Mouse (Mus musculus): ENCODE measurements around the gene Atg2b.

DNA sequence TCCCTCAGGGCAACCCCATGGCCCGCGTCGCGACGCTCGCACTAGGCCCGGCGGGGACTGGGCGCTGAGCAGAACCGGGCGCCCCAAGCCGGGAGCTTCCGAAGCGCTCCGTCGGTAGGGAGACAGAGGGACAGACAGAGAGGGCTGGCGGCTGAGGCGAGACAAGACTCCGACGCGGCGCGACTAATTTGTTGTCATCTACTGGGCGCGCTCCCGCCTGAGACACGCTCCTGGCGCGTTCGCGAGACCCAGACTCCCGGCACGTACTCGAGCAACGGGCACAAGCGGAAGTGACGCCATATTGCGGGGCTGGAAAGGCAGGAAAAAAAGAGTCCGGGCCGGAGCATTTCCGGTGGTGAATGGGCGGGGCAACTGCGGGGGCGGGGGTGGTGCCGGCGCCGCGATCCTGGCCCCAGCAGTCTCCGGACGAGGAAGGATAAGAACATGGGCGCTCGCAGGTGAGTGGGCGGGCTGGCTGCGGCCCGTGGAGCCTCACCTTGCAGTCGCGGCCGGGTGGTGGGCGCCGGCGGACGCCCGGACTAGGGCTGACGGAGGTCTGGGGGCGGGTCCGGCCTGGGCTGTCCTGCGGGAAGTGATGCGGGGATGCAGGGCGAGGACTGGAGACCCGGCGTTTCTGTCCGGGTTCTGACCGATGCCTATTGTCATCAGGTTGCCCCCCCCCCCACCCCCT, at the start of gene Atg2b:
- no peak for TF ChIP-seq CTCF (IDR thresholded peaks at IDR 0.05; ENCODE audit: borderline replicate concordance, extremely low read depth, insufficient read depth, insufficient read length)
- peak; percentile 60; the same call in 1 of the 2 replicates for TF ChIP-seq POLR2A (IDR thresholded peaks at IDR 0.05; ENCODE audit: borderline replicate concordance, extremely low read depth, insufficient read depth, insufficient read length, poor library complexity, severe bottlenecking)
